Mouse (Mus musculus) ovary, adult 2 months (tissue): ENCODE measurements around the gene Sgo2a. TPM values are rescaled to one million over a fixed set of nuclear protein-coding genes. Genes with fewer than 3 reads are reported as not detected.

Experiments
- polyA plus RNA-seq: library from polyadenylated mRNA; depleted of rRNA; stranded (reverse); fragments of >200 nt; gene quantifications from 2 replicates; pipeline ENCODE4 v1.2.3, GENCODE M21; 2012; rRNA removed

Gene Sgo2a
- polyA plus RNA-seq: 1.2 and 1.3 TPM in 2 replicates

DNA sequence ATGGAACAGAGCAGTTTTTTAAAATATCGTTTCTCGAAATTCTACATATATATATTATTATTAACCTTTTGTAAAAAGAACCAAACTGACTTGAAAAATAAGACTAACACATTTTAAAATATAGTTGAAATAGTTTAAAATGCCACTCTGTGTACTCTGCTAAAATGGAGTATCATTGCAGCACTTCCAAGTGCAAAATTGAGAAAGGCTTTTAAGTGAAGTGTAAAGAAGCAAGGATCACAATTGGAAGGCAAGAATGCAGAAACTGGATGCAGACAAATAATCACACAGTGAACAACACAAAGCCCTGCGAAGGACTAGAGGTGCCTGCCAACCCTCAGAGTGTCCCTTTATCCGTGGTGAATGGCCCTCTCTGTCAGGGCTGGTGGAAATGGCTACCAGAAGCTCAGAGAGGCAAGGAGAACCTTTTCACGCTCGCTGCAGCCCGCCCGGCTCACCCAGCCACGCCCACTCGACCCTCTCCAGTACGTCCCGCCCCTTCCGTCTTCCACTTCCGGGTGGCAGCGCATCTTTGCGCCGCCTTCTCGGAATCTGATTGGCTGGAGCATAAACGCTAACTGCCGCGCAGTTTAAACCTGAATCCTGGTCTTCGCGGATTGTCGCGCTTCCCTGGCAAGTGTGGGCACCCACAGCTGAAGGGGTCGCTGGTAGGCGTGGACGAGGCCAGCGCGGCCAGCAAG, at the start of gene Sgo2a:
TSS of gene Sgo2a (plus strand) at position 540 of the 701 bp plus-strand sequence.

DNA sequence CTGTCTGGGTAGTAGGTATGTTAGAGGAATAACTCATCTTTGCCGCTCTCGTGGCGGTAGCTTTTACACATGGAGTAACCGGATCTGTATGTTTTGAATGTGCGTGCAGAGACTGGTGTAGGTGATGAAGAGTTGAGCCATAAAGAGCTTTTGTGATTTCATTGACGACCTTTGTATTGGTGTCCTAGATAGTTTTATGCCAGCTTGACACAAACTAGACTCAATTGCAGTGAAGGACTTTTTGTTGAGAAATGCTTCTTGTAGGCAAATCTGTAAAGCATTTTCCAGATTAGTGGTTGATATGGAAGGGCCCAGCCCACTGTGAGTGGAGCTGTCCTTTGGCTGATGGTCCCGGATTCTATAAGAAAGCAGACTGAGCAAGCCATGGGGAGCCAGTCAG, 23.1 kb downstream of the Sgo2a start, which contains the start of gene Kctd18:
TSS of gene Kctd18 (minus strand) at position 101 of the 400 bp plus-strand sequence.

GRCm38 (mm10) chr1:58029636-58030117, 33.9 kb downstream of the Sgo2a start, which contains the start of gene Aox1:
Aox1 (plus strand) TSS chr1:58029931.

Other genes starting within 250 kb of the Sgo2a start
- gene Spats2l, start 221.8 kb upstream of the Sgo2a start, polyA plus RNA-seq: 6.7 and 15.9 TPM in 2 replicates
- gene Kctd18, start 23.0 kb downstream of the Sgo2a start, polyA plus RNA-seq: 5.4 and 6.5 TPM in 2 replicates
- 5.1 and 7.0 TPM in 2 replicates for gene Aox1, start 34.0 kb downstream of the Sgo2a start, polyA plus RNA-seq
- gene Aox3, start 117.2 kb downstream of the Sgo2a start, polyA plus RNA-seq: 2.4 and 3.6 TPM in 2 replicates
- gene Aox4, start 214.4 kb downstream of the Sgo2a start, polyA plus RNA-seq: 0.21 and 0.48 TPM in 2 replicates